Mouse (Mus musculus) erythroblast, embryonic 14.5 days (primary cell): ENCODE measurements around the gene Tefm.

Experiments
- GATA1 ChIP-seq: IDR thresholded peaks from 2 replicates; pipeline ENCODE4 v1.6.1; 2012; ENCODE audit warnings: low read length, inconsistent platforms, mixed read lengths
- TAL1 ChIP-seq: IDR thresholded peaks from 3 replicates; pipeline ENCODE4 v1.6.1; 2012; ENCODE audit warnings: low read length, inconsistent platforms, mixed read lengths

GRCm38 (mm10) chr11:80183705-80184255 is 41.8 kb upstream of the Tefm start, which contains the start of gene Rnf135:
- TF ChIP-seq GATA1 (no peak), TAL1 (no peak)
